Mouse (Mus musculus) liver, adult 2 months (tissue): ENCODE results near the gene Il4i1. TPM values are rescaled to one million over a fixed set of nuclear protein-coding genes. Genes with fewer than 3 reads are reported as not detected.

ENCODE experiments used
- DNase-seq: peaks from one replicate; pipeline ENCODE4 v3.0.0-alpha.2; 2011; ENCODE audit warnings: low read depth, low spot score; ENCODE audit errors: extremely low read depth
- H3K27ac ChIP-seq: fragments of 200-500 bp; replicated peaks from 2 replicates; pipeline ENCODE4 v1.5.1; 2012; ENCODE audit warnings: low read depth, mild to moderate bottlenecking, control low read depth, inconsistent platforms, low read length; ENCODE audit not compliant: insufficient read depth
- H3K27me3 ChIP-seq: fragments of 200-500 bp; 2 replicates; pipeline ENCODE4 v1.6.1; 2012; ENCODE audit warnings: mild to moderate bottlenecking, moderate library complexity, low read length, inconsistent platforms; ENCODE audit not compliant: control insufficient read depth, insufficient read depth
- H3K36me3 ChIP-seq: fragments of 200-500 bp; 2 replicates; pipeline ENCODE4 v1.6.1; 2012; ENCODE audit warnings: low read length, inconsistent platforms; ENCODE audit not compliant: control insufficient read depth, insufficient read depth
- H3K4me1 ChIP-seq: fragments of 200-500 bp; 2 replicates; pipeline ENCODE4 v1.6.1; 2011; ENCODE audit warnings: low read length; ENCODE audit not compliant: control insufficient read depth, insufficient read depth
- H3K4me3 ChIP-seq: fragments of 200-500 bp; 2 replicates; pipeline ENCODE4 v1.5.1; 2011; ENCODE audit warnings: low read depth, mild to moderate bottlenecking, control low read depth, low read length, moderate library complexity; ENCODE audit not compliant: insufficient read depth
- H3K79me2 ChIP-seq: fragments of 200-500 bp; 2 replicates; pipeline ENCODE4 v1.6.1; 2012; ENCODE audit warnings: inconsistent platforms, mild to moderate bottlenecking, low read length, moderate library complexity; ENCODE audit not compliant: control insufficient read depth, insufficient read depth
- H3K9ac ChIP-seq: fragments of 200-500 bp; 2 replicates; pipeline ENCODE4 v1.6.1; 2012; ENCODE audit warnings: low read depth, mild to moderate bottlenecking, control low read depth, inconsistent platforms, low read length
- CTCF ChIP-seq: fragments of 200-500 bp; IDR thresholded peaks from 2 replicates; pipeline ENCODE4 v1.5.1; 2011; ENCODE audit warnings: low read depth, low read length, control low read depth
- POLR2A ChIP-seq: fragments of 200-500 bp; IDR thresholded peaks from 2 replicates; pipeline ENCODE4 v1.6.1; 2011; ENCODE audit warnings: low read length, control low read depth; ENCODE audit not compliant: insufficient read depth; ENCODE audit errors: extremely low read depth
- WGBS: fragments of 180-500 bp; shearing (Covaris S2); methylation state at CpG from one replicate; pipeline ENCODE4 v1.1.7; 2018; 5-methylcytosine and 5-hydroxymethylcytosine counted together
- polyA plus RNA-seq: library from polyadenylated mRNA; depleted of rRNA; stranded (reverse); fragments of >200 nt; gene quantifications from 2 replicates; pipeline ENCODE4 v1.2.3, GENCODE M21; 2012
- total RNA-seq: library from RNA; depleted of rRNA; stranded (reverse); fragments of >200 nt; gene quantifications from 2 replicates; pipeline ENCODE4 v1.2.3, GENCODE M21; 2014

The Il4i1 gene
- total and polyA plus RNA-seq, 2 experiments: 0.65 to 1.7 TPM

DNA sequence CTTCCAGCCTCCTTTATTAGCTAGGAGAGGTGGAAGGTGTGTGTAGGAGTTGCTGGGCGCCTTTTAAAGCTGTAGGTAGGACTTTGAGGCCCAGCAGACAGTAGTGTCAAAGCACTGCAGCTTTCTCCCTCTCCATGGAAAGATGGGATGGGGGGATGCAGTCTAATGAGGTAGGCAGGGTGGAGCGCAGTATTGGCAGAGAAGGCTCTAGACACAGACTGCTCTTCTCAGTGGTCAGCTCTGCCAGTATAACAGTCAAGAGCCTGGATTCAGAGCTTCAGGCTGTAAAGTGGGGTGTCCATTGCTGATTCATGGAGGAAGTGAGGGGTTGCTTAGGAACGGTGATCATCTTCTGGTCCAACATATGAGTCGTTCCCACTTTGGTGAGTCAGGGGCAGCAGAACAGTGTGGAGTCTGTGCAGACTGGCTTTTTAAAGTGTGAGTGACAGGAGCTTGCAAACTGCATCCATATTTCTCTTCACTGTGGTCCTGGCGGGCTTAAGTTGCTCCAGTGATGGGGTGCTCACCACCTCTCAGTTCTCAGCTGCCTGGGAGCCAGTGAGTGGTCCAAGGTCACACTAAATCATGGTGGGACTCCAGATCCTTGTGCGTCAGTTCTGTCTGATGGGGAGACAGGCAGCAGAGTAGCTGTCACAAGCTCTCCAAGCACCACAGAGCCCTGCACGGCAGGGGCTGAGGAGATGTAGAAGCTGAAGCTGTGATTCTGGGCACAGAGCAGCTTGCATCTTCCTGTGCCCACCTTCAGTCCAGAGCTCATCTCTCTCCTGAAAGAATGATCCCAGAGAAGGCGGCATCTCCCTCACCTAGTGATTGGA is 34.8 kb downstream of the Il4i1 start:
- Histone ChIP-seq H3K27ac (peak overlapping the region; percentile 98), H3K79me2 (peaks cover 22% of the 10 kb centered on the region; the same call in 1 of the 2 replicates), H3K4me3 (peak overlapping the region; percentile 93), H3K27me3 (no peaks in the 10 kb centered on the region), H3K9ac (peak overlapping the region; percentile 92), H3K4me1 (peaks cover 23% of the 10 kb centered on the region), H3K36me3 (peaks cover 5% of the 10 kb centered on the region; the same call in 1 of the 2 replicates)
- DNase-seq: no peak
- no peak for TF ChIP-seq POLR2A
- no peak for TF ChIP-seq CTCF
- 64% methylated on average over 8 of the region's 8 CpGs for WGBS

DNA sequence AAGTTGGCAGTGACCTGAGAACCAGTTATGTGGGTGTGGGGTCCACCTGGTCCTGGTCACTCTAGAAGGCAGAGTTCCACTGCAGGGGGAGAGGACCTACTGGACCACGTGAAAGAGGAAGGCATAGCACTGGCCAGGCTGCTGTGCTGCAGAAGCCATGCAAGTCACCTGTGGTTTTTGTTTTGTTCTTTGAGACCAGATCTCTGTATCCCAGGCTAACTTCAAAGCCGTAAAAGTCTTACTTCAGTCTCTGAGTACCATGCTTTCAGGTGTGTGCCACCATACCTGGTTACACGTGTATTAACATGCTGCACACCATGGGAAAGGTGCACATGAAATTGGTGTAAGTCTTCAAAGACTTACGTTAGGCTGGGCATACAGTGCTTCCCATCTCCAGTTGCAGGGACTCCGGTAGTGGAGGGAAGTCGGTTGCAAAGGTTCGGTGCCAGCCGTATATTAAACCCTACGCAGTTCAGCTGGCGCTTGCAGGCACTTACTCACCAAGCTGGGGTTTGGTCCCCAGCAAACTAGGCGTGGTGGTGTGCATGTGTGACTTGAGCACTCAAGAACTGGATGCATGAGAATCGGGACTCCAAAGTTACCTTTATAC is 35.5 kb downstream of the Il4i1 start:
- Histone ChIP-seq H3K27ac (no peak overlapping the region), H3K27me3 (no peaks in the 10 kb centered on the region), H3K79me2 (peaks cover 21% of the 10 kb centered on the region; the same call in 1 of the 2 replicates), H3K4me1 (peaks cover 27% of the 10 kb centered on the region), H3K36me3 (no peaks in the 10 kb centered on the region), H3K9ac (no peak overlapping the region), H3K4me3 (no peak overlapping the region)
- 89% methylated on average over 12 of the region's 12 CpGs for WGBS
- no peak for DNase-seq
- no peak for TF ChIP-seq CTCF
- TF ChIP-seq POLR2A: no peak

DNA sequence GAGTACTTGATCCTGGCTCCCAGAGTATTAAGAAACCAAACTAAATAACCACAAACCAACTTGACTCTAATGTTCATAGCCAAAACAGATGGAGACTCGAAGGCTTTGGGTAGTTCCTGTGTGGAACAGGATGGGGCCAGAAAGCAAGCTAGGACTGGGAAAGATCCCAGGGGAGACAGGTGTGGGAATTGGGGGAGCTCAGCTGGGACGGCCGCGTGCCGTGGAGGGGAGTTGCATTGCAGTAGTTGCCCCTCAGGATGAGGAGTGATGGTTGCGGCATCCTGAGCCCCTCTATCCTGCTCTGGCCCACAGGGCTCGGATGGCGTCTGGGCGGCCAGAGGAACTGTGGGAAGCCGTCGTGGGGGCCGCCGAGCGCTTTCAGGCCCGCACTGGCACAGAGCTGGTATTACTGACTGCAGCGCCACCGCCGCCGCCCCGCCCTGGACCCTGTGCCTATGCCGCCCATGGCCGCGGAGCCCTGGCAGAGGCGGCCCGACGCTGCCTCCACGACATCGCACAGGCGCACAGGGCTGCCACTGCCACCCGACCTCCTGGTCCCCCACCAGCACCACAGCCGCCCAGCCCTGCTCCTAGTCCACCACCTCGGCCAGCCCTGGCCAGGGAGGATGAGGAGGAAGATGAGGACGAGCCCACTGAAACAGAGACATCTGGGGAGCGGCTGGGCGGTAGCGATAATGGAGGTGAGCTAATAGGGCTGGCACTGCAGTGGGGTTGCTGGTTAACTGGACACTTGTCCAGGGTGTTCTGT is 36.3 kb downstream of the Il4i1 start:
- TF ChIP-seq POLR2A (no peak), CTCF (no peak)
- DNase-seq: no peak
- Histone ChIP-seq H3K4me3 (no peak overlapping the region), H3K9ac (no peak overlapping the region), H3K27me3 (no peaks in the 10 kb centered on the region), H3K4me1 (peaks cover 27% of the 10 kb centered on the region), H3K79me2 (peaks cover 20% of the 10 kb centered on the region; the same call in 1 of the 2 replicates), H3K36me3 (no peaks in the 10 kb centered on the region), H3K27ac (no peak overlapping the region)
- 92% methylated on average over 36 of the region's 36 CpGs for WGBS

DNA sequence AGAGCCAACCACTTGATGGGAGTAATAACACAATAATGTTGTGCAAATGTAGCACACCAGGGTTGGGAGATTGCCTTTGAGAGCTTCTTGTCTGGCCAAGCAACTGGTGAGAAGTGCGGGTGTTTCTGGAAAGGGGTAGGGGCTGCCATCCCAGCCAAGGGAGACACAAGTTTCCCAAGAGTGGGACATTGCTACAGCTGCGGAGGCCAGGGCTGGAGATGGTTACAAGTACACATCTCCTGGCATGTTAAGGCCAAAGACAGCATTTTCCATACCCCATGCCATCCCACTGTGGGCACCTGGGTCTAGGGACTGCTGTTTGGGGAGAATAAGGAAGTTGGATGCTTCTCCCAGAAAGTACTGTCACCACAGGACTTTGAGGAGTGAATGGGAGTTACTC is 36.9 kb downstream of the Il4i1 start:
- no peaks in the 10 kb centered on the region for H3K36me3 ChIP-seq
- H3K27me3 ChIP-seq: no peaks in the 10 kb centered on the region
- H3K27ac ChIP-seq: no peak overlapping the region
- H3K4me1 ChIP-seq: peaks cover 22% of the 10 kb centered on the region
- H3K9ac ChIP-seq: no peak overlapping the region
- TF ChIP-seq CTCF: no peak
- TF ChIP-seq POLR2A: no peak
- 95% methylated on average over 2 of the region's 2 CpGs for WGBS
- no peak for DNase-seq
- peaks cover 19% of the 10 kb centered on the region; the same call in 1 of the 2 replicates for H3K79me2 ChIP-seq
- no peak overlapping the region for H3K4me3 ChIP-seq

DNA sequence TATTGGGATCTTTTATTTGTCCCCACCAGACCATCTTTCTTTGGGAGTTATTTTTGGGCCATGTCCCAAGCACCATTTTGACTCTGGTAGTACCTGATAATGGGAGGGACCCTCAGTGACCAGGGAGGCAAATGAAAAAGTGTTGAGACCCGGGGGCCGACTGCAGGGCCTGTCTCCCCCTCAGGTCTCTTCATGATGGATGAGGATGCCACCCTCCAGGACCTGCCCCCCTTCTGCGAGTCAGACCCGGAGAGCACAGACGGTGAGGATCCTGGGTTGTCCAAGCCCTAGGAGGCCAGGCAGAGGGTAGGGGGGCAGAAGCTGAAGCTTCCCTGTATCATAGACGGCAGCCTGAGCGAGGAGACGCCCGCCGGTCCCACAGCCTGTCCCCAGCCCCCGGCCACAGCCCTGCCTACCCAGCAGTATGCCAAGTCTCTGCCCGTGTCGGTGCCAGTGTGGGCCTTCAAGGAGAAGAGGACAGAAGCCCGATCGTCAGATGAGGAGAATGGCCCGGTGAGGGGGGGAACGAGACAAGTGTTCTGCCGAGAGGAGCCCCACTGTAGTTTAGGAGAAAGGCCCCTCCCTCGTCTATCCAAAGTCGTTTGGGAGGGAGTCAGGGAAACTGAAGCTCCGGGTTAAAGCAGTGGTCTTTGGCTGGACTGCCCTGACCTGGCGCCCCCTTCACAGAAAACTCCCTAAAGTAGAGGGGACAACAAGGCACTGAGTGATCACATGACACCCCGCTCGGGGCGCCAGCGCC is 37.6 kb downstream of the Il4i1 start:
- H3K36me3 ChIP-seq: no peaks in the 10 kb centered on the region
- DNase-seq: no peak
- H3K79me2 ChIP-seq: peaks cover 16% of the 10 kb centered on the region; the same call in 1 of the 2 replicates
- H3K9ac ChIP-seq: peak overlapping the region; percentile 87
- WGBS: 12% methylated on average over 26 of the region's 26 CpGs
- peaks cover 26% of the 10 kb centered on the region for H3K4me1 ChIP-seq
- H3K27me3 ChIP-seq: no peaks in the 10 kb centered on the region
- peak overlapping the region; percentile 85 for H3K4me3 ChIP-seq
- TF ChIP-seq POLR2A (no peak), CTCF (no peak)
- H3K27ac ChIP-seq: peak overlapping the region; percentile 98
